Mouse (Mus musculus): Measurements from ENCODE around the gene Gse1. TPM values are rescaled to one million over a fixed set of nuclear protein-coding genes. Genes with fewer than 3 reads are reported as not detected.

Gse1 gene
- total and polyA plus RNA-seq, 3 experiments: 23.6 to 128 (median 66.9) TPM

DNA sequence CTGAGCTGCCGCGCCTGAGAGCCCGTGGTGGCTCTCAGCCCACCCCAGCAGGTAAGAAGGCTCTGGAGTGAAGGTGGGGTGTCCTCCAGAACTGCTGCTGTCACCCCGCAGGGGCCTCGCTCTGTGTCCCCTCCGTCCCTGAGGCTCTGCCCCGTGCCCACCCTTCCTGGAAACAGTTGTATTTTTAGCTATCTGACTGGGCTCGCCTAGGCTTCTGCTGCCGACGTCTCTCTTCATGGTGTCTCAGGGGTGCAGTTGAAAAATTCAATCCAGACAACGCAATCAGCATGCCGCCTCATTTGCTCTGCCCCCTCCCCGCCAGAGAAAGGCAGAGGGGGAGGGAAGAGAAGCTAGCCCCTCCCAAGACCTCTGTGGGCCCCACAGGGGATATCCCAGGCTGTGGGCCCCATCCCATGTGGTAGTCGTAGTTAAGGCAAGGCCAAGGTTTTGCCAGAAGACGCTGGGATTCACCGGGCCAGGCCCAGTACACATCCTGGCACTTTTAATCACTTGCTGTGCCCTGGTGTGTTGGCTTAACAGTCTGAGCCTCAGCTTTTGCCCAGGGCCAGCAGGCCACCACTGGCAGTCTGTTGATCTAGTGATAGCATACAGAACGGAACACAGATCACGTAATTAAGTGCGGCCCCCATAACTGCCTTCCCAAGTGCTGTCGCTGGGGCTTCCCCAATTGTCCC is 328.1 kb downstream of the Gse1 start:
- TF ChIP-seq MYC (IDR thresholded peaks at IDR 0.05; ENCODE audit: low read depth, low read length): no peak
- no peak for TF ChIP-seq TAL1 (IDR thresholded peaks at IDR 0.05; ENCODE audit: low read length)
- no peak for TF ChIP-seq RAD21 (IDR thresholded peaks at IDR 0.05; ENCODE audit: low read depth, low read length)
- TF ChIP-seq CHD1 (IDR thresholded peaks at IDR 0.05; ENCODE audit: low read depth, low read length): no peak
- no peak for TF ChIP-seq NELFE (IDR thresholded peaks at IDR 0.05; ENCODE audit: low read depth, low read length)
- TF ChIP-seq E2F4 (IDR thresholded peaks at IDR 0.05; ENCODE audit: borderline replicate concordance, low read depth, low read length): no peak
- TF ChIP-seq GABPA (IDR thresholded peaks at IDR 0.05; ENCODE audit: low read depth, low read length): no peak
- TF ChIP-seq TCF12 (IDR thresholded peaks at IDR 0.05; ENCODE audit: low read depth, low read length): no peak
- no peak for TF ChIP-seq ZMIZ1 (IDR thresholded peaks at IDR 0.05; ENCODE audit: low read depth, low read length)
- no peak for TF ChIP-seq CHD2 (IDR thresholded peaks at IDR 0.05; ENCODE audit: low read length)
- TF ChIP-seq ZC3H11A (IDR thresholded peaks at IDR 0.05; ENCODE audit: low read depth, low read length): no peak
- no peak for TF ChIP-seq MEF2A (IDR thresholded peaks at IDR 0.05; ENCODE audit: extremely low read depth, insufficient replicate concordance, low read depth, low read length, poor library complexity, severe bottlenecking)
- no peak for TF ChIP-seq SIN3A (IDR thresholded peaks at IDR 0.05; ENCODE audit: low read length)
- no peak for TF ChIP-seq UBTF (IDR thresholded peaks at IDR 0.05; ENCODE audit: borderline replicate concordance, insufficient read depth, low read depth, low read length)
- TF ChIP-seq ZKSCAN1 (IDR thresholded peaks at IDR 0.05; ENCODE audit: low read depth, low read length): no peak
- no peak for TF ChIP-seq JUND (IDR thresholded peaks at IDR 0.05; ENCODE audit: low read depth, low read length)
- Histone ChIP-seq H3K79me2 (ENCODE audit: control insufficient read depth, insufficient read depth, low read length, poor library complexity) (peaks cover 80% of the 10 kb centered on the region), H3K4me3 (ENCODE audit: control insufficient read depth in 1 of 2, insufficient read depth in 1 of 2, low read depth in 2 of 2, low read length in 2 of 2) (no peak overlapping the region), H3K4me1 (ENCODE audit: control insufficient read depth in 1 of 2, insufficient read depth in 2 of 2, low read length in 2 of 2) (peaks cover 0 to 3% of the 10 kb centered on the region in 2 experiments; a peak in 1 of 4 replicates), H3K36me3 (ENCODE audit: control insufficient read depth in 1 of 2, insufficient read depth in 2 of 2, low read length in 2 of 2) (no peaks in the 10 kb centered on the region; a peak in 3 of 4 replicates), H3K9ac (ENCODE audit: control insufficient read depth, low read depth, low read length, poor library complexity, severe bottlenecking) (no peak overlapping the region), H3K27ac (ENCODE audit: control insufficient read depth, low read depth, low read length) (no peak overlapping the region), H3K9me3 (replicated peaks; ENCODE audit: insufficient read depth, low read length) (no peaks in the 10 kb centered on the region), H3K27me3 (ENCODE audit: control insufficient read depth in 1 of 2, insufficient read depth in 2 of 2, low read length in 2 of 2) (no peaks in the 10 kb centered on the region)
- no peak for DNase-seq (ENCODE audit: low read depth, low spot score)

DNA sequence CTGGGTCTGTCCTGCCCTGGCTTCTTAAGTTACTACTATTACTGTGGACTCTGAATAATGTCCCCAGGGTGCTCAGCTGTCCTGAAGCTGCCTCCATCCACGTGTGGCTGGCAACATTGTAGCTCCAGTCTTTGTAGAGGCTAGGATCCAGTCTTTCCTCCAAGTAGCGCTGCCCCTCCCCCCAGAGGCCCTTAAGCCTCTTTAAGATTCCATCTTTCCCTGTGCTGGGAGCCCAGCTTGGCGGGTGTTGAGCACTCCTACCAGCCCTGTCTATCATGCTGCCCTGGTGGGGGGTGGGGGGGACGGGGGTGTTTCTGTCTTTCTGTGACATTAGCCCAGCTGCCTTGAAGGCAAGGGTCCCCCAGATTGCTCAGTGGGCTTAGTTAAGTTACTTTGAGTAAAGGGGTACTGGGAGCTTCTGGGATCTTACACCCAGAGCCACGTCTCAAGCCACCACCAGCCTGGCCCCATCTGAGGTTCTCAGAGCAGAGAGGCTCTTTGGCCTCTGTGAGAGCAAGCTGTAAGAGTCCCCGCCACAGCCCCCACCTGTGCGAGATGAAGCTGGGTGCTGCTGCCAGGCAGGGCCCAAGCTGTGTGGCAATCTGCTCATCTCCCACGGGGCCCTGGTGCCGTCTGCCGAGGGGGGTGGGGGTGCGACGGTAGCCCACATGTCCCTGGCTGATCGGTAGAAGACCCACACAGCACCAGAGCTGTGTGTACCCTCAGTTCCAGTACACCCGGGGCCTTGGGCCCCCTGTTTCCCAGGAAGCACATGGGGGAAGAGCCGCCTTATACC is 329.1 kb downstream of the Gse1 start:
- H3K4me3 ChIP-seq (ENCODE audit: control insufficient read depth in 1 of 2, insufficient read depth in 1 of 2, low read depth in 2 of 2, low read length in 2 of 2): no peak overlapping the region
- H3K27ac ChIP-seq (ENCODE audit: control insufficient read depth, low read depth, low read length): no peak overlapping the region
- H3K9ac ChIP-seq (ENCODE audit: control insufficient read depth, low read depth, low read length, poor library complexity, severe bottlenecking): no peak overlapping the region
- peaks cover 73% of the 10 kb centered on the region for H3K79me2 ChIP-seq (ENCODE audit: control insufficient read depth, insufficient read depth, low read length, poor library complexity)
- H3K4me1 ChIP-seq (ENCODE audit: control insufficient read depth in 1 of 2, insufficient read depth in 2 of 2, low read length in 2 of 2): peaks cover 0 to 13% of the 10 kb centered on the region in 2 experiments; a peak in 2 of 4 replicates
- no peak for TF ChIP-seq MEF2A (IDR thresholded peaks at IDR 0.05; ENCODE audit: extremely low read depth, insufficient replicate concordance, low read depth, low read length, poor library complexity, severe bottlenecking)
- no peak for TF ChIP-seq E2F4 (IDR thresholded peaks at IDR 0.05; ENCODE audit: borderline replicate concordance, low read depth, low read length)
- no peak for TF ChIP-seq ZC3H11A (IDR thresholded peaks at IDR 0.05; ENCODE audit: low read depth, low read length)
- DNase-seq (ENCODE audit: low read depth, low spot score): no peak
- H3K9me3 ChIP-seq (replicated peaks; ENCODE audit: insufficient read depth, low read length): no peaks in the 10 kb centered on the region
- H3K27me3 ChIP-seq (ENCODE audit: control insufficient read depth in 1 of 2, insufficient read depth in 2 of 2, low read length in 2 of 2): no peaks in the 10 kb centered on the region
- H3K36me3 ChIP-seq (ENCODE audit: control insufficient read depth in 1 of 2, insufficient read depth in 2 of 2, low read length in 2 of 2): peaks cover 0 to 7% of the 10 kb centered on the region in 2 experiments; a peak in 3 of 4 replicates

All from MEL (cell line).